Mouse (Mus musculus) hematopoietic stem cell, adult 5-6 weeks (primary cell): ENCODE measurements at regions not wholly inside any gene's neighbourhood (a gene's known extent, or its start where the extent isn't known, plus 50 kb on each side); places are given as distances from the start of the nearest gene placed in this dataset.
"Not testable (repeated sequence)": the region's sequence is repeated elsewhere in the genome, so short reads cannot be mapped to it uniquely, and the experiment has no call there.

Source experiments
- ATAC-seq, 2 experiments: fragments of 125-278 bp in 1 of 2; replicated peaks in 1 of 2; 2 replicates each; pipeline ENCODE4 v1.8.0; 2016 to 2017; ENCODE audit warnings: inconsistent platforms in 2 of 2, mild to moderate bottlenecking in 2 of 2, moderate number of reproducible peaks in 2 of 2, low read depth in 1 of 2, moderate TSS enrichment in 1 of 2; ENCODE audit not compliant: low FRiP score in 2 of 2, poor library complexity in 2 of 2, severe bottlenecking in 2 of 2, insufficient read depth in 1 of 2, low TSS enrichment in 1 of 2

DNA sequence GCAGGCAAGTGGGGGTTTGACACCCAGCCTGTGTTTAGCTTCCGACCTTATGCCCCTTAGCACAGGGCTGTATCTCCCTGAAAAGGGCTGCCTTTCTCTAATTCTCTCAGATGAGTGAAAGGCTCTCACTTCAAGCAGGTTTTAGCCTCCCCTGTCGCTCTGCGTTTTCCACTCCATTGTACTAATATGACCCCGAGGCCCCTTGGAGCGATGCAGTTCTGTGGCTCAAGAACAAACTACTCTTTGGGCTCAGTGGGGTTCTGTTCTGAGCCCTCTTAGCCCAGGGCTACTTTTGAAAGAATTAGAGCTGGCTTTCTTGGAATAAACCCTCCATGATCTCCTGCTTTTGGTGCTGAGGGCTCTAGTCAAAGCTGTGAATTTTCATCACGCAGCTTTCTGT, 53.4 kb upstream of the Castor2 start:
- ATAC-seq, result no peak

- ATAC-seq, result not testable (repeated sequence)
These were observed 56.6 kb upstream of the Castor2 start for GRCm38 (mm10) chr5:134042938-134043337.

DNA sequence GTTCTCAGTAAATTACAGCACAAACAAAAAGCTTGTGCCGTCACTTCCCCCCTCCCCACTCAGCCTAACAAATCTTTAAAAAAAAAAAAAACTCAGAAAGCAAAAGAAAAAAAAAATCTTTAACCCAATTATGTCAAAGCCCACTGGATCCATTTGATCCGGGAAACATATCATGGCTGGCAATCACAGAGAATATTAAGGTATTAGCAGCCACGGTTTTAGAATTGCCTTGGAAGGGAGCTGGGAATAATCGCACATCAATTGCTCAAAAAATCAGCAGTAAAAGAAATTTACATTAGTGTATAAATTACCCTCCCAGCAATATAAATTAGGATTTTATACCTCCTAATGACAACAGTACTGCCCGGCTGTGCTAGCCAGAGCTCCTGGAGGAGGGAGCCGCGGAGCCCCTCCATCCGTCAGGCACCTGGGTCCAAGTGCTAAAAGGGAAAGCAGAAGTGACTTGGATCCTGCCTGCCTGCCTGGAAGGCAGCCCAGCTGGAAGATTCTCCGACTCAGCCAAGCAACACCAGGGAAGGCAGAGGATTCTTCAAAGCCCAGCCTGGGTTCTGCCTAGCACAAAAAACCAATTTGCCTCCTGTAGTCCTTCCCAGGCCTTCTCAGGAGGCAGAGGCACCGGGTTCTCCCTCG, 72.1 kb upstream of the Castor2 start:
- ATAC-seq, result no peak

DNA sequence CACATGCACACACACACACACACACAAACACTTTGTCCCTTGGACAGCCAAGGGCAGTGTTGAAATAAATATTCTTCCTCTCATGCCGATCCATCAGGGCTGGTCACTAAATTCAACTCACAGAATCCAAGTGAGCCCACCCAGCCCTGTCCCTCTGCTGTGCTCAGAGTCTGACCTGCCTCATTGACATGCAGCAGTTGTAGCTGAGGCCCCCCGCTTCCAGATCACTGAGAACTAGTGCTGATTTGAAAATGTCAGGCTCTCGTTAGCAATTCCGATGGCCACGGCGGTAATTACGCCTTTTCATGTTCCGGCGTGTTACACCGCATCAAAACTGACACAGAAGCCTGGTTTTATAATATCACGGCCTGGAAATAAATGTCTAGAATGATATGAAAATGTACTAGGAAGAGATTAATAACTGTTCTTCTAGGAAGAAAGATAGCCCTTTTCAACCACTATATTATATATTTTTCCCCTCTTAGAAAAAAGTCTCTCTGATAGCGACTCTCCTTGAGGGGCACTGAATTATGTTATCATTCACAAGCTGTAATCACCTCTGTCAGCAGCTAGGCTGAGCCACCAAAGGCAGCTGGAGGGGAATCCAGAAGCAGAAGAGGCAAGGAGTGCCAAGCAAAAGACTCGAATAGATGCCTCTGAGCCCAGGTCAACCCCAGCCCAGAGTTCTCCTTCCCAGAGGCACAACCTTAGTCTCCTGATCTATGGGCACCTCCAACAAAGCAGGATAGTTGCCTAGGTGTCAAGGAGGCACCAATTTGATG, 79.7 kb upstream of the Castor2 start:
- no peak for ATAC-seq

- peak; percentile 42 to 74 for ATAC-seq
These were observed 85.0 kb upstream of the Castor2 start for GRCm38 (mm10) chr5:134014257-134015163.

DNA sequence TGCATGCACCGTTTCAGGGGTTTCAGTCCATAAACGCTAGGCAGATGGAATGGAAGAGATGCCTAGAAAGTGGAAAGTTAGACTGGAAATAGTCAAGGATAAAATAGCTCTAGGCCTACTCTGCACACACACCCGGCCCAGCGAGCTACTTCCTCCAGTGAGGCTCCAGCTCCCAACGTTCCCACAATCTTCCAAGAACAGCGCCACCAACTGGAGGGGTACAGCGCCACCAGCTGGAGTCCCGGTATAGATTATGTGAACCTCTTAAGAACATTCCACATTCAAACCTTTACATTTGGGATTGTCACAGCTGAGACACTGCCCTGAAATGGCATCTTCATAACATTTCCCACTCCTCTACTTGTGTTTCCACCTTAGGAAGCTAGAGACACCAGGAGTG, 86.3 kb upstream of the Castor2 start:
- no peak for ATAC-seq

DNA sequence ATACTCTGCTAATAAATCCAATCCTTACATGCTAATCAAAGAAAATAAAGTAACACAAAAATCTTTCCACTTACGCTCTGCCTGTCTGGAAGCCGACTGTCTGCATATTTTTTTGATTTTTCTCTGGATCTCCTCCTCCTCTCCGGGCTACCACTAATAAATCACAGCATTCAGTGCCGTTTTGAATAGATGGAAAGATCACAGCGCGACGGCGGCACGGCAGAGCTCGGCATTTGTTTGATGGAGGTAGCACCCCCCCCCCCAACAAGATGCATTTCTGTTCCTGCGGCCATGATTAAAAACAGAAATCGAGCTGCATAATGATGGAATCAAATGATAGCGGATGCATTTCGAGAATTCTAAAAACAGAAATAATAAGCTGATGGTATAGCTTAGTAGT, 89.7 kb upstream of the Castor2 start:
- no peak for ATAC-seq

DNA sequence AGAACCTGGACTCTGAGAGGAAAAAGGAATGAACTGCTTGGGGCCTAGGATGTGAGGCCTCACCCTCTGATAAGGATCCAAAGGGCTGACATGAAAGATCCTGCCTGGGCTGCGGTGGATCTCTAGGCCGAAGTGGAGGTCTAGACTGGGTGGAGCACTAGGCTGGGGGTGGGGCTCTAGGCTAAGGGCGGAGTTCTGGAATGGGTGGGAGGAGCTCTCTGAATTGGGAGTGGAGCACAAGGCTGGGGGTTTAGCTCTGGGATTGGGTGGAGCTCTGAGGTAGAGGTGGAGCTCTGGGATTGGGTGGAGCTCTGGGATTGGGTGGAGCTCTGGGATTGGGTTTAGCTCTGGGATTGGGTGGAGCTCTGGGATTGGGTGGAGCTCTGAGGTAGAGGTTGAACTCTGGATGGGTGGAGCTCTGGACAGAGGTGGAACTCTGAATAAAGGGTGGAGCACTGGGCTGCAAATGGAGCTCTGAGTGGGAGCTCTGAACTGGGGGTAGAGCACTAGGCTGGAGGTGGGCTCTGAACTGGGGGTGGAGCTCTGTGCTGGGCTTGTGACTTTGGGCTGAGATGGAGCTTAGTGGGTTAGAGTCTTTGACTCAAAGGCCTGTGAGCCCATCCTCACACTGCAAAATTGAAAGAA, 92.3 kb upstream of the Castor2 start:
- ATAC-seq, result peak; percentile 17 to 26; a peak in 2 of 4 replicates

- ATAC-seq, result peak; percentile 74 to 83
These were observed 92.9 kb upstream of the Castor2 start for GRCm38 (mm10) chr5:134006470-134007126.

GRCm38 (mm10) chr5:134006001-134006400, 93.5 kb upstream of the Castor2 start:
- ATAC-seq, result no peak

- ATAC-seq, result no peak
These were observed 99.4 kb upstream of the Castor2 start for GRCm38 (mm10) chr5:134000100-134000499.

- no peak for ATAC-seq
These were observed 99.8 kb upstream of the Castor2 start for GRCm38 (mm10) chr5:133999698-134000097.

DNA sequence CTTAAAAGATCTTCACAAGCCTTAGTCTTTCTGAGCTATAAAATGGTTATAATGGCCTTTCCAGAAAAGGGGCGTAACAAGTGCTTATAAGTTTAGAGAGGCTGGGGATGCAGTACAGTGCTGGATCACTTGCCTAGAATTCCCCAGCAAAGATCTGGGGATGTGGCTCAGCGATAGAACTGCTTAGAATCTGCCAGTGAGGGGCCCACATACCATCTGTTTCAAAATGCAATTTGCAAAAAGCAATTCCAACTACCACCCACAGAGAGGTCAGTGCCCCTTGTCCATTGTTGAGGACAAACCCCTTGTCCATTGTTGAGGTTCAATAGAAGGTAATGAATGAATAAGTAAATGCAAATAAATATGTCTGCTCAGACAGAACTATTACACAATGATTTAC, 107.5 kb upstream of the Castor2 start:
- ATAC-seq, result no peak

GRCm38 (mm10) chr5:133991556-133991955, 108.0 kb upstream of the Castor2 start:
- no peak for ATAC-seq

GRCm38 (mm10) chr5:133983249-133983966, 116.1 kb upstream of the Castor2 start:
- no peak for ATAC-seq

DNA sequence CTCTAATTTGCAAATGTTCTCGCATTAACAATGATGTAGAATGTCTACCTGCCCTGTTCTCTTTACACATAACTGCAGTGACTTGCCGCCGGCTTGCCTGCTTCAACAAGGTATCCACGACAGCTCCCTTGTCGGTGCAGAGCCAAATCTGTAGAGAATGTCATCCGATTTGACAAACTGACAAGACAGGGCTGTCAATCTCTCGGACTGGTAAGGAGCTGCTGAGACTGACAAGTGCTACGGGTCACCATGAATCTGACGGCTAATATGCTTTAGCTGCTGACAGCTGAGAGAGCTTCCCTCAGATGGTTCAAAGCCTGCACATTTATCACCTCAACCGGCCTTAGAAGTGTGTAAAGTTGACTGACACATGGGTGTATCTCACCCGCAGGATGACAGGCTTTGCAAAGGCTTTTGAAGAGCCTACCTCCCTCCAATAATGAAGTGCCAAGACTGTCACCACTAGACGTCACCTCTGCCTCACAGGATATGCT, 129.0 kb upstream of the Castor2 start:
- ATAC-seq, result no peak
